Mouse (Mus musculus) lung, postnatal 0 days (tissue): ENCODE results near the gene Ubr3. TPM values are rescaled to one million over a fixed set of nuclear protein-coding genes. Genes with fewer than 3 reads are reported as not detected.

ENCODE experiments used
- ATAC-seq: fragments of 200-750 bp; cut with Nextera tagmentation; 2 replicates; pipeline ENCODE4 v1.8.0; 2017; ENCODE audit warnings: moderate library complexity
- DNase-seq: peaks from one replicate; pipeline ENCODE4 v3.0.0-alpha.2; 2016; ENCODE audit warnings: low spot score
- H3K27ac ChIP-seq: fragments of 300-500 bp; sonication (generic); 2 replicates; pipeline ENCODE4 v1.5.1; 2014; ENCODE audit warnings: antibody characterized with exemption, mild to moderate bottlenecking, low read length, mixed read lengths
- H3K27me3 ChIP-seq: fragments of 300-500 bp; sonication (generic); replicated peaks from 2 replicates; pipeline ENCODE4 v1.6.1; 2014; ENCODE audit warnings: low read length, mixed read lengths; ENCODE audit not compliant: insufficient read depth
- H3K36me3 ChIP-seq: fragments of 300-500 bp; sonication (generic); 2 replicates; pipeline ENCODE4 v1.6.1; 2014; ENCODE audit warnings: low read length, mixed read lengths; ENCODE audit not compliant: insufficient read depth
- H3K4me1 ChIP-seq: fragments of 300-500 bp; sonication (generic); 2 replicates; pipeline ENCODE4 v1.6.1; 2014; ENCODE audit warnings: antibody characterized with exemption, low read depth, low read length, mixed read lengths; ENCODE audit not compliant: insufficient read depth
- H3K4me2 ChIP-seq: fragments of 300-500 bp; sonication (generic); replicated peaks from 2 replicates; pipeline ENCODE4 v1.6.1; 2014; ENCODE audit warnings: low read depth, mild to moderate bottlenecking, low read length, moderate library complexity, mixed read lengths
- H3K4me3 ChIP-seq: fragments of 300-500 bp; sonication (generic); 2 replicates; pipeline ENCODE4 v1.5.1; 2014; ENCODE audit warnings: low read depth, low read length
- H3K9ac ChIP-seq: fragments of 300-500 bp; sonication (generic); replicated peaks from 2 replicates; pipeline ENCODE4 v1.6.1; 2014; ENCODE audit warnings: low read depth, mild to moderate bottlenecking
- H3K9me3 ChIP-seq: fragments of 300-500 bp; sonication (generic); 2 replicates; pipeline ENCODE4 v1.6.1; 2016; ENCODE audit warnings: low read length, mixed read lengths
- CTCF ChIP-seq: IDR thresholded peaks from 2 replicates; pipeline ENCODE4 v1.5.1; 2016; ENCODE audit warnings: antibody characterized with exemption, mild to moderate bottlenecking
- EP300 ChIP-seq: IDR thresholded peaks from 2 replicates; pipeline ENCODE4 v1.6.1; 2016; ENCODE audit warnings: antibody characterized with exemption, mild to moderate bottlenecking, control low read depth
- WGBS: fragments of 180-500 bp; shearing (Covaris S2); extraction: QIAGEN DNeasy Blood & Tissue Kit; methylation state at CpG from one replicate; pipeline ENCODE4 v1.1.7; 2014; 5-methylcytosine and 5-hydroxymethylcytosine counted together
- polyA plus RNA-seq: library from polyadenylated mRNA; unstranded; fragments of >200 nt; fragmentation: Nextera tagmentation; extraction: Ambion mirVana; gene quantifications from 2 replicates; pipeline ENCODE4 v1.2.1, GENCODE M21; 2015

Ubr3 gene
- polyA plus RNA-seq: 9.9 and 10.4 TPM in 2 replicates

DNA sequence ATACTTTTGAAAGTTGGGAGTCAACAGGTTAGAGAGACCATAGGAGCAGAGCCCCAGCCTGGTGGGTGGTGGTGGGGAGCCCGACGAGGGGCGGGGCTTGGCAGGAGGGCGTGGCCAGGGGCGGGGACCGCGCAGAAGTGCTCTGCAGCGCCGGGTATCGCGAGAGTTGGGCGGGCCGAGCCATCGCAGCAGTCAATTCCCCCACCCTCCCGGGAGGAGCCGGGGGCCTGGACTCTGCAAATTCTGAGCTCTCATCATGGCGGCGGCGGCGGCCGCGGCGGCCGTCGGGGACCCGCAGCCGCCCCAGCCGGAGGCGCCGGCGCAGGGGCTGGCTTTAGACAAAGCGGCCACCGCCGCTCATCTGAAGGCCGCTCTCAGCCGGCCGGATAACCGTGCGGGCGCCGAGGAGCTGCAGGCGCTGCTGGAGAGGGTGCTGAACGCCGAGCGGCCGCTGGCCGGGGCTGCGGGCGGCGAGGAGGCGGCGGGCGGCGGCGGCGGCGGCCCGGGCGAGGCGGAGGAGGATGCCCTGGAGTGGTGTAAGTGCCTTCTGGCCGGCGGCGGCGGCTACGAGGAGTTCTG, at the start of gene Ubr3:
Ubr3 (plus strand) TSS at position 208 of the 579 bp plus-strand sequence.
- Histone ChIP-seq H3K9me3 (no peaks in the 10 kb centered on the region), H3K9ac (peak within 1 kb of the TSS; percentile 96), H3K27me3 (no peaks in the 10 kb centered on the region), H3K4me3 (peak within 1 kb of the TSS; percentile 100), H3K27ac (peak within 1 kb of the TSS; percentile 98), H3K4me1 (no peaks in the 10 kb centered on the region), H3K4me2 (peak within 1 kb of the TSS; percentile 93), H3K36me3 (no peaks in the 10 kb centered on the region)
- DNase-seq: peak; percentile 98
- TF ChIP-seq EP300 (peak; percentile 42; the same call in 1 of the 2 replicates), CTCF (no peak)
- WGBS: 2% methylated on average over 41 of the region's 65 CpGs
- ATAC-seq: peak; percentile 99

DNA sequence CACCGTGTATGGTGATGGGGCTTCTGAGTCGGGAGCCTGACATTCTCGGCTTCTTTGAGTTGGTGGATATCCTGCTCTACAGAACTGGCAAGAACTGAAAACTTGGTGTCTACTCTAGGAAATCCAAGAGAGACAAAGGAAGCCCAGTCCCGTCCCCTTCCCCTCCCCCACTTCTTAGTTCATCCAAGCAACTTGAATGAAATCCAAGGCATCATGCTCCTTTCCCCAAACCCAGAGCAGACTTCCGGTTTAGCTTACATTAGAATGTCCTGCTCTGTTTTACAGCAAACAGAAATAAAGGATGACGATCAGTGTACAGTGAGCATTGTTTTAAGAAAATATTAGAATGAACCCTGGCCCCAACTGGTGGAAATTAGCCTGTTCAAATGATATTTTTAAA, 47.8 kb upstream of the Ubr3 start:
- H3K27ac ChIP-seq: peak overlapping the region; percentile 60
- 44% methylated on average over 6 of the region's 6 CpGs for WGBS
- no peaks in the 10 kb centered on the region for H3K9me3 ChIP-seq
- no peaks in the 10 kb centered on the region for H3K36me3 ChIP-seq
- TF ChIP-seq CTCF (no peak), EP300 (0 out of 2 replicates have a peak, but pooled peaks have one; percentile 17)
- H3K9ac ChIP-seq: no peak overlapping the region
- H3K4me2 ChIP-seq: no peak overlapping the region
- H3K27me3 ChIP-seq: no peaks in the 10 kb centered on the region
- H3K4me1 ChIP-seq: no peaks in the 10 kb centered on the region
- ATAC-seq: peak; percentile 69
- H3K4me3 ChIP-seq: no peak overlapping the region
- peak; percentile 54 for DNase-seq

- no peaks in the 10 kb centered on the region for H3K9me3 ChIP-seq
- no peaks in the 10 kb centered on the region for H3K4me1 ChIP-seq
- no peak overlapping the region for H3K4me2 ChIP-seq
- WGBS: 63% methylated on average over 2 of the region's 2 CpGs
- H3K4me3 ChIP-seq: no peak overlapping the region
- H3K27ac ChIP-seq: no peak overlapping the region
- DNase-seq: peak; percentile 21
- TF ChIP-seq EP300 (no peak), CTCF (peak; percentile 47)
- H3K9ac ChIP-seq: no peak overlapping the region
- no peaks in the 10 kb centered on the region for H3K36me3 ChIP-seq
- no peaks in the 10 kb centered on the region for H3K27me3 ChIP-seq
- 0 out of 2 replicates have a peak, but pooled peaks have one; percentile 21 for ATAC-seq
These were observed 45.5 kb upstream of the Ubr3 start for GRCm38 (mm10) chr2:69851427-69852058.

DNA sequence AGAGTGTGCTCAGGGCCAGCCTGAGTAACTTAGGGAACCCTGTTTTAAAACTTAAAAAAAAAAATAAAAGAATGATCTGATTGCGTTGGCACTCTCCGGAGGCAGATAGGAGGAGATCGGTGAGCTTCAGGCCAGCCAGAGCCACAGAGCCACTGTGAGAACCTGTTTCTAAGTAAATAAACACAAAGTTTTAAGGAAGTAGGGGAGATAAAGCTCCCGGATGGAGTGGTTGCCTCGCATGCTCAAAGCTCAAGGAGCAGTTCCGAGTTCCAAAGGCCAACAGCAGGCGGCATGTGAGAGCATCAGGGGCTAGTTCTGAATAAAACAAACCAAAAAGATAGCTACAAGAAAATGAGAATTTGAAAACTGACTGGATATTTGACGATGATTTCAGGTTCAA, 40.7 kb upstream of the Ubr3 start:
- Histone ChIP-seq H3K36me3 (no peaks in the 10 kb centered on the region), H3K27me3 (no peaks in the 10 kb centered on the region), H3K9me3 (no peaks in the 10 kb centered on the region), H3K4me1 (no peaks in the 10 kb centered on the region), H3K27ac (no peak overlapping the region), H3K4me2 (no peak overlapping the region), H3K4me3 (no peak overlapping the region), H3K9ac (no peak overlapping the region)
- WGBS: 17% methylated on average over 8 of the region's 8 CpGs
- DNase-seq (peak; percentile 82), ATAC-seq (peak; percentile 68)
- TF ChIP-seq CTCF (peak; percentile 69), EP300 (no peak)

GRCm38 (mm10) chr2:69857882-69858281, 39.2 kb upstream of the Ubr3 start:
- no peaks in the 10 kb centered on the region for H3K9me3 ChIP-seq
- H3K9ac ChIP-seq: no peak overlapping the region
- ATAC-seq (no peak), DNase-seq (peak; percentile 30)
- no peaks in the 10 kb centered on the region for H3K27me3 ChIP-seq
- no peak overlapping the region for H3K4me3 ChIP-seq
- no peak overlapping the region for H3K4me2 ChIP-seq
- TF ChIP-seq CTCF: peak; percentile 53
- TF ChIP-seq EP300: no peak
- WGBS: 88% methylated on average over 1 of the region's 1 CpGs
- H3K36me3 ChIP-seq: no peaks in the 10 kb centered on the region
- no peaks in the 10 kb centered on the region for H3K4me1 ChIP-seq
- H3K27ac ChIP-seq: no peak overlapping the region

DNA sequence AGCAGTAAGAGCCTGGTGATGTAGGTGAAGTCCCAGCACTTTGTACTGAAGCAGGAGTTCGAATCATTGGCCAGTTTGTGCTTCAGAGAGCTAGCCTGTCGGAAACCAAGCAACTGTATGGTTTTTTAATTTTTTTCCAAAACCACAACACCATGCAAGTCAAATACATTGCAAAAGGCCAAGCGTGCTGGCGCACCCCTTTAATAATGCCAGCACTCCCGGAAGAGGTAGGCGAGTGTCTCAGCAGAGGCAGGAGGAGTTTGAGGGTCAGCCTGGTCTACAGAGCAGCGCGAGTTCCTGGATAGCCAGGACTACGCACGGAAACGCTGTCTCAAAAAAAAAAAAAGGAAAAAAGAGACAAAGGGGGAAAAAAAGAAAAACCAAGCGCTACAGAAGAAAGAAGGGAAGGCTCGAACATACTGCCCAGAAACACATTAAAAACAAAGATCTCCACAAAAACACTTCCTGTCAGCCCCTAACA, 36.0 kb upstream of the Ubr3 start:
- no peaks in the 10 kb centered on the region for H3K9me3 ChIP-seq
- peak overlapping the region; percentile 89 for H3K27ac ChIP-seq
- H3K36me3 ChIP-seq: no peaks in the 10 kb centered on the region
- H3K9ac ChIP-seq: peak overlapping the region; percentile 16; the same call in 1 of the 2 replicates
- H3K27me3 ChIP-seq: no peaks in the 10 kb centered on the region
- H3K4me3 ChIP-seq: peak overlapping the region; percentile 100
- DNase-seq: no peak
- TF ChIP-seq CTCF: no peak
- peak; percentile 46 for ATAC-seq
- 8% methylated on average over 13 of the region's 13 CpGs for WGBS
- H3K4me2 ChIP-seq: peak overlapping the region; percentile 62
- no peaks in the 10 kb centered on the region for H3K4me1 ChIP-seq
